Mouse (Mus musculus) olfactory bulb, adult 2 months (tissue): ENCODE measurements around the gene Rnf41. TPM values are rescaled to one million over a fixed set of nuclear protein-coding genes. Genes with fewer than 3 reads are reported as not detected.

Source experiments
- H3K27ac ChIP-seq: fragments of 200-500 bp; 2 replicates; pipeline ENCODE4 v1.5.1; 2012; ENCODE audit warnings: low read depth, low read length; ENCODE audit not compliant: insufficient read depth
- H3K4me1 ChIP-seq: fragments of 200-500 bp; 2 replicates; pipeline ENCODE4 v1.6.1; 2012; ENCODE audit warnings: low read length; ENCODE audit not compliant: control insufficient read depth, insufficient read depth
- H3K4me3 ChIP-seq: fragments of 200-500 bp; 2 replicates; pipeline ENCODE4 v1.5.1; 2012; ENCODE audit warnings: mild to moderate bottlenecking, low read depth, low read length, moderate library complexity; ENCODE audit not compliant: insufficient read depth
- CTCF ChIP-seq: fragments of 200-500 bp; IDR thresholded peaks from 2 replicates; pipeline ENCODE4 v1.5.1; 2012; ENCODE audit warnings: low read depth, mild to moderate bottlenecking, low read length, moderate library complexity; ENCODE audit not compliant: insufficient read depth
- POLR2A ChIP-seq: fragments of 200-500 bp; IDR thresholded peaks from 2 replicates; pipeline ENCODE4 v1.6.1; 2012; ENCODE audit warnings: mild to moderate bottlenecking, low read depth, low read length, moderate library complexity; ENCODE audit not compliant: insufficient read depth
- WGBS: fragments of 180-500 bp; shearing (Covaris S2); methylation state at CpG from one replicate; pipeline ENCODE4 v1.1.7; 2018; 5-methylcytosine and 5-hydroxymethylcytosine counted together
- polyA plus RNA-seq: library from polyadenylated mRNA; stranded (reverse); fragments of >200 nt; gene quantifications from 2 replicates; pipeline ENCODE4 v1.2.4, GENCODE M21; 2012; ENCODE audit warnings: low replicate concordance; ENCODE audit not compliant: missing spikeins, insufficient read depth, insufficient read length

Rnf41 gene
- polyA plus RNA-seq, 1 experiment = 155 TPM

DNA sequence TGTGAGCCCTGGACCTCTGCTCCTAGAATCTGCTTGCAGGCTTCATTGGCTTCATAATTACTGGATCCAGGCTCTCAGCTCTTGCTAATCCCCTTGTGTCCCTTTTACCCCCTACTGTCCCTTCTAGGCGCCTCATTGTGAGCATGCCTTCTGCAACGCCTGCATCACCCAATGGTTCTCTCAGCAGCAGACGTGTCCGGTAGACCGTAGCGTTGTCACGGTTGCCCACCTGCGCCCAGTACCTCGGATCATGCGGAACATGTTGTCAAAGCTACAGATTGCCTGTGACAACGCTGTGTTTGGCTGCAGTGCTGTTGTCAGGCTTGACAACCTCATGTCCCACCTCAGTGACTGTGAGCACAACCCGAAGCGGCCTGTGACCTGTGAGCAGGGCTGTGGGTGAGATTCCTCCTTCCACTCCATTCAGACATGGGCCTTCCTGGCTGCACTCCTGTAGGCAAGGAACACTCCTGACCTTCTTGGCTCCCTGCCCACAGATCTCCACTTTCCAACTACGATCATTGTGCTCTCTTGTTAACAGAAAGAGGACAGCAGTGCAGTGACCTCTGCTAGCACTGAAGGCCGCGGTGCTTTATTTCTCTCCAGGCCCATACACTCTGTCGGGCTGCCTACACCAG lies 23.8 kb downstream of the Rnf41 start:
- 52% methylated on average over 17 of the region's 17 CpGs for WGBS
- Histone ChIP-seq H3K27ac (0 out of 2 replicates have a peak overlapping the region, but pooled peaks have one; percentile 29), H3K4me1 (peaks cover 19% of the 10 kb centered on the region), H3K4me3 (no peak overlapping the region)
- TF ChIP-seq POLR2A (no peak), CTCF (no peak)

DNA sequence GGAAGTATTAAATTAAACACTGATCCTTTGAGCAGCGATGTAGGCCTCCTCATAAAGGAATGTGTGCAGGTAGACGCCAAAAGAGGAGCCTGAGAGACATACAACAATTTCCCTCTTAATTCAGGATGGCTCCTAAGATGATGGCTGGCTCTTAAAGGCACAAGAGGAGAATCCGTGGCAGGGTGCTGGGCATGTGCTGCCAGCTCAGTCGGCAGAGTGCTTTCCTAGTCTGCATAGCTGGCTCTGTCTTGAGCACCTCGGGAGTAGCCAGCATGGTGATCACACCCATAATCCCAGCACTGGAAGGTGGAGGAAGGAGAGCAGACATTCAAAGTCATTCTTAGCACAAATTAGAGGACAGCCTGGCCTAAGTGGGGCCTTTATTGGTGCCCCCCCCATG lies 24.4 kb downstream of the Rnf41 start:
- Histone ChIP-seq H3K4me3 (no peak overlapping the region), H3K4me1 (peaks cover 19% of the 10 kb centered on the region), H3K27ac (no peak overlapping the region)
- WGBS = 70% methylated on average over 5 of the region's 5 CpGs
- no peak for TF ChIP-seq POLR2A

DNA sequence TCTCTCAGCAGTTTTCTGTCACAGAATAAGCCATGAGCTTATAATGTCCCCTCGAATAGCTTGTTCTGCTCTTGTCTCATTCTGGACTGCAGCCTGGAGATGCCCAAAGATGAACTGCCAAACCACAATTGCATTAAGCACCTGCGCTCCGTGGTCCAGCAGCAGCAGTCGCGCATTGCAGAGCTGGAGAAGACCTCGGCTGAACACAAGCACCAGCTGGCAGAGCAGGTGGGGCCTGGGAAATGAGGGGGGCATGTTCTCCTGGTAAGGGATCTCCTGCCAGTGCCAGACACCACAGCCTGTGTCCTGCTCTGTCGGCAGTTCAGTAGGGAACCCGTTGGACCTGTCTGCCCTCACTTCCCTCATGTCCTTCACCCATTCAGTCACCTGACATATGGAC lies 24.9 kb downstream of the Rnf41 start:
- TF ChIP-seq CTCF (no peak), POLR2A (no peak)
- H3K27ac ChIP-seq = no peak overlapping the region
- 78% methylated on average over 8 of the region's 8 CpGs for WGBS
- no peak overlapping the region for H3K4me3 ChIP-seq
- peaks cover 19% of the 10 kb centered on the region for H3K4me1 ChIP-seq

DNA sequence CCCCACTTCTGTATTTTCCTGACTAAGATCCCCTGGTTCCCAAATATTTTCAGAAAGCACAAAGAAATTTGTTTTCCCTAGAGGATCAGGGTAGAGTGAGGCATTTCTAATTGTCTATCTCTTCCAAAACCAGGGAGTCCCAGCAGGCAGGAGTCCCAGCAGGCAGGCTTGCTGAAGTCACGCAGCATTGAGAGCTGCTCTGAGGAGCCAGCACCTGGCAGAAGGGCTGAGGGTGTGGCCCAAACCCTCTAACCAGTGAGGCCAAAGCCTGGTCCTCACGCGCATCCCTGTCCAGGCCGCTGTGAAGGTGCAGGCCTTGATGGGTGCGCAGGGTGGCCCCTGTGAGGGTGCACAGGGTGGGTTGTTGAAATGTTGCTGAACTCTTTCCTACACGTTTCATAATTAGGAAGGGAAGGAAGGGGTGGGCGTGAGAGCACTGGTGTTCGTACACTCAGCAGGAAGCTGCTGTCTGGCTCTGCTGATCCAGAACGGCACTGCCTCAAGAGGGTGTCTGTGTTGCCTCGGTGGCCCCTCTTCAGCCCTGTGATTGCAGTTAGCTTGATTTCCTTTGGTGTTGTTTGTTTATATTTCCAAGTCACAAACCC lies 27.3 kb downstream of the Rnf41 start:
- no peak for TF ChIP-seq POLR2A
- TF ChIP-seq CTCF = no peak
- 40% methylated on average over 10 of the region's 10 CpGs for WGBS

DNA sequence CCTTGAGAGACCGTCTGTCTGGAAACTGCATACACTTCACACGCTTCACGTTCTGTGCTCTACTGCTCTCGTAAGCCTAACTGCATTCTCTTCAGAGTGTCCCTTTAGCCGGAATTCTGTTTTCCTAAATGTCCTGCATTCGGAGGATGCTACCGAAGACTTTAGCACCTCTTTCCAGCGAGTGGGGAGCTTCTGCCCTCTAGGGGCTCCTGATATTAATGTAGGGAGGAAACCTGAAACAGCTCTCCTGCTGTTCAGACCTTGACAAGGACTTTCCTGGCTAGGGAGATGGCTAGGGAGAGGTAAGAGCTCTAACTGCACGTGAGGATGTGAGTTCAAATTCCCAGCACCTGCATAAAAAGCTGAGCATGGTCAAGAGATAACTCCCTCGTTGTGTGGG lies 28.9 kb downstream of the Rnf41 start:
- TF ChIP-seq CTCF (no peak), POLR2A (no peak)
- 41% methylated on average over 10 of the region's 10 CpGs for WGBS
- Histone ChIP-seq H3K4me3 (no peak overlapping the region), H3K27ac (no peak overlapping the region), H3K4me1 (peaks cover 15% of the 10 kb centered on the region)

More for the DNA sequence above, 27.3 kb downstream of the Rnf41 start:
- Histone ChIP-seq H3K27ac (peak overlapping the region; percentile 42), H3K4me1 (peaks cover 19% of the 10 kb centered on the region), H3K4me3 (no peak overlapping the region)

DNA sequence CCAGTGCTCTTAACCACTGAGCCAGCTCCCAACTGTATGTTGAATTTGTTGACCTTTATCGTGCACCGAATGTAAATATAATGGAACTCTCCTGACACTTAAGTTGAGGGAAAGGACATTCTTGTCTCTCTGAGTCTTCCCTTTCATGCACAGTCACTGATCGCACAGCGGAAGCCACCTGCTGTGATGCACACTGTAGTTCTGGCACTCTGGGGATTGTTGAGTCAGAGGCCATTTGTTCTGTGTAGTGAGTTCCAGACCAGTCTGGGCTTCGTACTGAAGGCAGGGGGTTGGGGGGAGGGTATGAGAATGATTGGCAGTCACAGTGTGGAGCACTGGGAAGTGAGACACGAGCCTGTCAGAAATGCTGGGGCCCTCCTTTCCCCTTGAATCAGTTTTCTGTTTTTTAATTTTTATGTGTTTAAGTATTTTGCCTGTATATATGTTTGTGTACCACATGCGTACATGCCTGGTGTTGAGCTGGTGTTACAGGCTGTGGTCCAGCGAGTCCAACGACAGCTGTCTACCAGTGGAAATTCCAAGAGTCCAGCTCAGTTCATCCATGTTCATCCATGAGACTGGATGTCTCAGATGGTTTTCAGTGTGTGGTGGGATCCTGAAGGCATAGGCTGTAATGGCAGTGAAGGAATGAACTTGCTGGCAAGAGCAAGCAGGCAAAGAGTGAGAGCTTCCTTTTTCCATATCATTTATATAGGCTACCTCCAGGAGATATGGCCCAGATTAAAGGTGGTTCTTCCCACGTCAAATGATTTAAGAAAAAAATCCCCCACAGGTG lies 30.1 kb downstream of the Rnf41 start:
- no peak overlapping the region; the same call in 1 of the 2 replicates for H3K27ac ChIP-seq
- peaks cover 14% of the 10 kb centered on the region for H3K4me1 ChIP-seq
- H3K4me3 ChIP-seq = no peak overlapping the region
- no peak for TF ChIP-seq CTCF
- no peak for TF ChIP-seq POLR2A
- WGBS = 71% methylated on average over 10 of the region's 10 CpGs

DNA sequence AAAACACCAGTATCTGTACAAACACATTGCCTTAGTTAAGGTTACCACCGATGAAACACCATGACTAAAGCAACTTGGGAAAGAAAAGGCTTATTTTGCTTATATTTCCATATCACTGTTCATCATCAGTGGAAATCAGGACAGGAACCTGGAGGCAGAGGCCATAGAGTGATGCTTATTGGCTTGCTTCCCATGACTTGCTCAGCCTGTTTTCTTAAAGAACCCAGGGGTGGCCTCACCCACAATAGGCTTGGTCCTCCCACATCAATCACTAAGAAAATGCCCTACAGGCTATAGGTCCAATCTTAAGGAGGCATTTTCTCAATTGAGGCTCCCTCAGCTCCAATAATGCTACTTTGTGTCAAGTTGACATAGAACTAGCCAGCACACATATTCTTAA lies 31.3 kb downstream of the Rnf41 start:
- WGBS = 56% methylated on average over 1 of the region's 1 CpGs
- H3K4me1 ChIP-seq = peaks cover 14% of the 10 kb centered on the region
- no peak overlapping the region for H3K4me3 ChIP-seq
- no peak overlapping the region for H3K27ac ChIP-seq
- TF ChIP-seq POLR2A = no peak
- TF ChIP-seq CTCF = no peak

DNA sequence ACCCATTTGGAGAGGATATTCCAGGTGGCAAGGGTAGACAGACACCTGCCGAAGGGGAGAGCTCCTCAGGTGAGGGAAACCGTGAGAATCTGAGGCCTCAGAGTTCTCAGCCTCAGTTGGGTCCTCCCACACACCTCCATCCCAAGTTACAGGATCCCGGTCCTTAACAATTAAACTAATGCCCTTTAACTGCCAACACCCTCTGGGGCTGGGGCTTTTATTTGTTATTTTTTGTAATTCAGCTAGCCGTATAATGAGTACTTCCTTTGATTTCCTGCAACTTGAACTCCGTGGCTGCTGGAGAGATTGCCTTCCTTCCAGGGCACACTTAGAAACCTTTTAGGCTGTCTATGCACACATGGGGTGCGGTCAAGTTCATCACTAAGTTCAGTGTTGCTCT lies 32.9 kb downstream of the Rnf41 start:
- no peak overlapping the region for H3K4me3 ChIP-seq
- no peak for TF ChIP-seq CTCF
- no peak for TF ChIP-seq POLR2A
- H3K27ac ChIP-seq = no peak overlapping the region
- 49% methylated on average over 6 of the region's 6 CpGs for WGBS
- H3K4me1 ChIP-seq = peaks cover 1% of the 10 kb centered on the region; the same call in 1 of the 2 replicates

DNA sequence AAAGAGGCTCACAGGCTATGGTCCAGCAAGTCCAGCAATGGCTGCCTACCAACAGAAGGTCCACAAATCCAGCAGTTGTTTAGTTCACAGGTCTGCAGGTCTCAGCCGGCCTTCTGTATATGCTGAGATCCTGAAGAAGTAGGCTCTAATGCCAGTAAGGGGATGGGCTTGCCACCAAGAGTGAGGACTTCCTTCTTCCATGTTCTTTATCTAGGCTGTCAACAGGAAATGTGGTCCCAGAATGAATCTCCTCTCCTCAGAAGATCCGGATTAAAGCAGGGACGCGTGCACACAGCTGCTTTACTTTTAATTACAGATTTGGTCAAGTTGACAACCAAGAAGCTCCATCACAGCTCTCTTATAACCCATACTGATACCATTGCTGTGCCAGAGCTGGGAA lies 34.0 kb downstream of the Rnf41 start:
- WGBS = 53% methylated on average over 4 of the region's 4 CpGs
- TF ChIP-seq CTCF = no peak
- TF ChIP-seq POLR2A = no peak
- H3K27ac ChIP-seq = no peak overlapping the region
- no peak overlapping the region for H3K4me3 ChIP-seq
- no peaks in the 10 kb centered on the region for H3K4me1 ChIP-seq
